Mouse (Mus musculus) kidney, adult 2 months (tissue): ENCODE results near the gene Pitpna.

ENCODE experiments used
- CTCF ChIP-seq: fragments of 200-500 bp; conservative IDR thresholded peaks from 2 replicates; pipeline ENCODE4 v1.5.1; 2011; ENCODE audit warnings: low read depth, mild to moderate bottlenecking, control low read depth, low read length, moderate library complexity, mixed read lengths; ENCODE audit not compliant: insufficient read depth, insufficient read length
- POLR2A ChIP-seq: fragments of 200-500 bp; IDR thresholded peaks from one replicate; pipeline ENCODE4 v1.6.1; 2011; ENCODE audit warnings: low read depth, low read length, control low read depth

DNA sequence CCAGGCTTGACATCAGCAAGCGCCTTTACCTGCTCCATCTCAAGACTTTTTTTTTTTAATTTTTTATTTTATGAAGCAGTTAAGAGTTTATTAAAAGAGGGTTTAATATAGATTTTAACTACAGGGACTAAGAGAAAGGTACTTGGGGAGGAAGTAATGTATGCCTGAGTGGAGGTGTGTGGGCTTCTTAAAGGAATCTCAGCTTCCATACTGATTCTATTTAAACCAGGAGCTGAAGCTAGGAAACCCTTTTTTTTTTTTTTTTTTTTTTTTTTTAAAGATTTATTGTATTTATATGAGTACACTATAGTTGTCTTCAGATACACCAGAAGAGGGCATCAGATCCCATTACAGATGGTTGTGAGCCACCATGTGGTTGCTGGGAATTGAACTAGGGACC lies 26.9 kb downstream of the Pitpna start:
- no peak for TF ChIP-seq POLR2A
- TF ChIP-seq CTCF, result no peak
